Mouse (Mus musculus) thymus, adult 2 months (tissue): ENCODE data around the gene Gdpd3.

Source experiments
- CTCF ChIP-seq: fragments of 200-500 bp; IDR thresholded peaks from 2 replicates; pipeline ENCODE4 v1.5.1; 2012; ENCODE audit warnings: mild to moderate bottlenecking, control low read depth, low read length, moderate library complexity, borderline replicate concordance; ENCODE audit not compliant: control insufficient read depth, poor library complexity, insufficient read depth; ENCODE audit errors: extremely low read depth
- POLR2A ChIP-seq: fragments of 200-500 bp; IDR thresholded peaks from 2 replicates; pipeline ENCODE4 v1.6.1; 2012; ENCODE audit warnings: mild to moderate bottlenecking, low read length, control low read depth, moderate library complexity; ENCODE audit not compliant: control insufficient read depth, poor library complexity, insufficient read depth; ENCODE audit errors: extremely low read depth

- TF ChIP-seq POLR2A (no peak), CTCF (no peak)
These were observed at the start of gene Gdpd3 for GRCm38 (mm10) chr7:126766201-126766600.
